Mouse (Mus musculus): ENCODE results near the gene Snrk.

Gene Snrk

GRCm38 (mm10) chr9:122205543-122206200 lies 88.6 kb downstream of the Snrk start:
- TF ChIP-seq GATA4 (IDR thresholded peaks at IDR 0.05; ENCODE audit: insufficient replicate concordance, low read length), result no peak

- no peak for TF ChIP-seq GATA4 (IDR thresholded peaks at IDR 0.05; ENCODE audit: insufficient replicate concordance, low read length)
Measured at GRCm38 (mm10) chr9:122208311-122208710, 91.2 kb downstream of the Snrk start.

GRCm38 (mm10) chr9:122215118-122215517 lies 98.1 kb downstream of the Snrk start:
- no peak for TF ChIP-seq GATA4 (IDR thresholded peaks at IDR 0.05; ENCODE audit: insufficient replicate concordance, low read length)

- TF ChIP-seq GATA4 (IDR thresholded peaks at IDR 0.05; ENCODE audit: insufficient replicate concordance, low read length), result no peak
Measured at GRCm38 (mm10) chr9:122216945-122217529, 100.0 kb downstream of the Snrk start.

Data from liver, adult (tissue).